Comparison of ENCODE assay signal across 22 mouse cellular contexts in the genomic region with DNA sequence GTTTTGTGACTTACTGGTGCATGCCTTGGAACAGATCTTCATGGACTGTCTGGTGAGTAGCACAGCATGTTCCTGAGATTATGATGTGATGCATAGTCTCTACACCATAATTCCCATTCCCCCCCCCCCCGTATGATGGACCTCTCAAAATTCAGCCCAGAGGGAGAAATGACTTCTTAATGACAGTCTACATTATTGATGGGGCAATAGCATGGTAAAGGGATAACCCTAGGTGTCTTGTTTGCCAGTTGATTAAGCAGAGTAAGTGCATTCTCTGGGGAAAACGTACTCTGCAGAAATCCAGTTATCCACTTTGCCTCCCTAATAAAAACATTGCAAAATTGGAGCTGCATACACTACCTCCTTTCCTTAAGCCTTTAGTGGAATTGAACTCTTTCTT.
A peak's percentile ranks its signal among the peaks of the same experiment; 100 is the strongest.
DNase-seq lines count a peak whose midpoint lies in the region; ATAC-seq lines count a peak whose summit lies in the region.
"Had no signal": no experiment of that assay in that cellular context is flagged by ENCODE, and none has a peak within 500 bp of the region (broad histone marks: within the 10 kb centered on the region; RNA-seq: fewer than 3 reads in every experiment).

No protein-coding gene starts in this region.

- H3K27ac ChIP-seq in hindbrain, embryonic 11.5 days (ENCODE audit: low read depth, low read length): no peak overlapping the region
- no peak overlapping the region for H3K27ac ChIP-seq in hindbrain, embryonic 10.5 days
- no peak overlapping the region for H3K27ac ChIP-seq in midbrain, embryonic 11.5 days (ENCODE audit: low read depth, low read length)
- H3K27ac ChIP-seq in midbrain, embryonic 15.5 days: no peak overlapping the region
- no peak overlapping the region for H3K27ac ChIP-seq in midbrain, embryonic 14.5 days (replicated peaks; ENCODE audit: low read depth, low read length)
- H3K27ac ChIP-seq in midbrain, embryonic 13.5 days: no peak overlapping the region

- no peak overlapping the region for H3K4me2 ChIP-seq in hindbrain, embryonic 11.5 days (replicated peaks; ENCODE audit: low read depth, low read length)
- no peak overlapping the region for H3K4me2 ChIP-seq in midbrain, embryonic 11.5 days
- no peak overlapping the region for H3K4me2 ChIP-seq in midbrain, embryonic 15.5 days
- no peak overlapping the region for H3K4me2 ChIP-seq in midbrain, embryonic 14.5 days (ENCODE audit: low read length)
- H3K4me2 ChIP-seq in midbrain, embryonic 13.5 days (replicated peaks): no peak overlapping the region

- DNase-seq in hindbrain, embryonic 11.5 days (ENCODE audit: low spot score): no peak
- DNase-seq in hindbrain, embryonic 10.5 days (ENCODE audit: low spot score): no peak
- DNase-seq in midbrain, embryonic 11.5 days (ENCODE audit: low spot score, missing footprints): peak; percentile 66
- DNase-seq in midbrain, embryonic 14.5 days: peak; percentile 7
- peak; percentile 50 for DNase-seq in retina, embryonic 14.5 days (ENCODE audit: low spot score)
- DNase-seq in retina, postnatal 1 day: no peak
- DNase-seq: adrenal gland, adult 2 months; adrenal gland, adult 8-10 months; adrenal gland, postnatal 10 days; adrenal gland, postnatal 14 days; adrenal gland, postnatal 25 days; adrenal gland, postnatal 36 days; B cell, adult 2 months; cerebellum, adult 11 months; cerebellum, adult 11-12 months had no signal

- H3K4me3 ChIP-seq in hindbrain, embryonic 11.5 days (ENCODE audit: low read depth, low read length): no peak overlapping the region
- no peak overlapping the region for H3K4me3 ChIP-seq in hindbrain, embryonic 10.5 days
- no peak overlapping the region for H3K4me3 ChIP-seq in midbrain, embryonic 11.5 days (ENCODE audit: low read depth, low read length)
- H3K4me3 ChIP-seq in midbrain, embryonic 15.5 days: no peak overlapping the region
- no peak overlapping the region for H3K4me3 ChIP-seq in midbrain, embryonic 14.5 days (replicated peaks; ENCODE audit: low read depth, low read length)
- H3K4me3 ChIP-seq in midbrain, embryonic 13.5 days (replicated peaks): no peak overlapping the region

- 0 out of 2 replicates have a peak, but pooled peaks have one; percentile 12 for ATAC-seq in hindbrain, embryonic 11.5 days (ENCODE audit: low FRiP score)
- ATAC-seq in midbrain, embryonic 11.5 days (ENCODE audit: low FRiP score): no peak
- ATAC-seq in midbrain, embryonic 15.5 days (replicated peaks): no peak
- no peak for ATAC-seq in midbrain, embryonic 14.5 days (ENCODE audit: low FRiP score, low TSS enrichment)
- no peak for ATAC-seq in midbrain, embryonic 13.5 days
- ATAC-seq: activated CD4-positive, CD25-positive, alpha-beta regulatory T cell, adult 4 months; CD4-positive, CD25-positive, alpha-beta regulatory T cell, adult 4 months; Patski had no signal

- H3K9me3 ChIP-seq in hindbrain, embryonic 11.5 days (ENCODE audit: control insufficient read depth, low read length): no peaks in the 10 kb centered on the region
- H3K9me3 ChIP-seq in hindbrain, embryonic 10.5 days: no peaks in the 10 kb centered on the region
- no peaks in the 10 kb centered on the region for H3K9me3 ChIP-seq in midbrain, embryonic 11.5 days (ENCODE audit: control insufficient read depth, low read length)
- H3K9me3 ChIP-seq in midbrain, embryonic 15.5 days: no peaks in the 10 kb centered on the region
- H3K9me3 ChIP-seq in midbrain, embryonic 14.5 days (ENCODE audit: control insufficient read depth, low read length): no peaks in the 10 kb centered on the region
- no peaks in the 10 kb centered on the region for H3K9me3 ChIP-seq in midbrain, embryonic 13.5 days
- H3K9me3 ChIP-seq: G1E had no signal

- H3K9ac ChIP-seq in hindbrain, embryonic 11.5 days (ENCODE audit: low read depth, low read length): no peak overlapping the region
- no peak overlapping the region for H3K9ac ChIP-seq in midbrain, embryonic 11.5 days (ENCODE audit: low read length)
- no peak overlapping the region for H3K9ac ChIP-seq in midbrain, embryonic 15.5 days
- H3K9ac ChIP-seq in midbrain, embryonic 14.5 days (replicated peaks; ENCODE audit: low read length): no peak overlapping the region
- no peak overlapping the region for H3K9ac ChIP-seq in midbrain, embryonic 13.5 days (replicated peaks)

- WGBS in hindbrain, embryonic 11.5 days: 70% methylated on average over 2 of the region's 2 CpGs
- 84% methylated on average over 2 of the region's 2 CpGs for whole genome bisulfite sequencing in hindbrain, embryonic 10.5 days
- 84% methylated on average over 2 of the region's 2 CpGs for WGBS in midbrain, embryonic 11.5 days
- WGBS in midbrain, embryonic 15.5 days: 72% methylated on average over 2 of the region's 2 CpGs
- 60% methylated on average over 2 of the region's 2 CpGs for WGBS in midbrain, embryonic 14.5 days
- WGBS in midbrain, embryonic 13.5 days: 63% methylated on average over 2 of the region's 2 CpGs

- H3K27me3 ChIP-seq in hindbrain, embryonic 11.5 days (ENCODE audit: control insufficient read depth, insufficient read depth, low read length): no peaks in the 10 kb centered on the region
- H3K27me3 ChIP-seq in hindbrain, embryonic 10.5 days (ENCODE audit: insufficient read depth, poor library complexity, severe bottlenecking): no peaks in the 10 kb centered on the region
- no peaks in the 10 kb centered on the region for H3K27me3 ChIP-seq in midbrain, embryonic 11.5 days (ENCODE audit: control insufficient read depth, insufficient read depth, low read length)
- H3K27me3 ChIP-seq in midbrain, embryonic 15.5 days (replicated peaks): no peaks in the 10 kb centered on the region
- H3K27me3 ChIP-seq in midbrain, embryonic 14.5 days (ENCODE audit: control insufficient read depth, insufficient read depth, low read length): no peaks in the 10 kb centered on the region
- H3K27me3 ChIP-seq in midbrain, embryonic 13.5 days: no peaks in the 10 kb centered on the region
- H3K27me3 ChIP-seq: CH12.LX, Patski had no signal

- no peaks in the 10 kb centered on the region for H3K36me3 ChIP-seq in hindbrain, embryonic 11.5 days (ENCODE audit: control insufficient read depth, insufficient read depth, low read length)
- no peaks in the 10 kb centered on the region for H3K36me3 ChIP-seq in hindbrain, embryonic 10.5 days
- no peaks in the 10 kb centered on the region for H3K36me3 ChIP-seq in midbrain, embryonic 11.5 days (ENCODE audit: control insufficient read depth, insufficient read depth, low read length)
- H3K36me3 ChIP-seq in midbrain, embryonic 15.5 days (replicated peaks): no peaks in the 10 kb centered on the region
- no peaks in the 10 kb centered on the region for H3K36me3 ChIP-seq in midbrain, embryonic 14.5 days (ENCODE audit: control insufficient read depth, insufficient read depth, low read length)
- no peaks in the 10 kb centered on the region for H3K36me3 ChIP-seq in midbrain, embryonic 13.5 days
- H3K36me3 ChIP-seq: G1E had no signal

- no peaks in the 10 kb centered on the region for H3K4me1 ChIP-seq in hindbrain, embryonic 11.5 days (replicated peaks; ENCODE audit: control insufficient read depth, insufficient read depth, low read length)
- H3K4me1 ChIP-seq in hindbrain, embryonic 10.5 days (replicated peaks): peaks cover 13% of the 10 kb centered on the region
- H3K4me1 ChIP-seq in midbrain, embryonic 11.5 days (ENCODE audit: control insufficient read depth, insufficient read depth, low read length): peaks cover 3% of the 10 kb centered on the region; the same call in 1 of the 2 replicates
- H3K4me1 ChIP-seq in midbrain, embryonic 15.5 days: peaks cover 11% of the 10 kb centered on the region
- peaks cover 5% of the 10 kb centered on the region; the same call in 1 of the 2 replicates for H3K4me1 ChIP-seq in midbrain, embryonic 14.5 days (ENCODE audit: control insufficient read depth, insufficient read depth, low read length)
- H3K4me1 ChIP-seq in midbrain, embryonic 13.5 days (replicated peaks): peaks cover 18% of the 10 kb centered on the region

Comparison
In these comparisons a context has a peak if more than half of its experiments do, and no peak if none do; other contexts are left out.
1. DNase-seq: peak in midbrain, embryonic 11.5 days (single experiment), midbrain, embryonic 14.5 days (single experiment) and retina, embryonic 14.5 days (single experiment); none in hindbrain, embryonic 11.5 days (single experiment), hindbrain, embryonic 10.5 days (single experiment) and retina, postnatal 1 day (single experiment).